Mouse (Mus musculus) forebrain, embryonic 10.5 days (tissue): ENCODE results near the gene Slc25a15. TPM values are rescaled to one million over a fixed set of nuclear protein-coding genes. Genes with fewer than 3 reads are reported as not detected.

Experiments
- DNase-seq: peaks from one replicate; pipeline ENCODE4 v3.0.0-alpha.2; 2017; ENCODE audit warnings: low spot score; ENCODE audit errors: extremely low spot score
- H3K27ac ChIP-seq: fragments of 300-500 bp; sonication (generic); 2 replicates; pipeline ENCODE4 v1.5.1; 2016; ENCODE audit warnings: mild to moderate bottlenecking
- H3K27me3 ChIP-seq: fragments of 300-500 bp; sonication (generic); 2 replicates; pipeline ENCODE4 v1.6.1; 2016; ENCODE audit warnings: mild to moderate bottlenecking; ENCODE audit not compliant: poor library complexity, severe bottlenecking
- H3K36me3 ChIP-seq: fragments of 300-500 bp; sonication (generic); replicated peaks from 2 replicates; pipeline ENCODE4 v1.6.1; 2016; ENCODE audit warnings: mild to moderate bottlenecking, moderate library complexity
- H3K4me1 ChIP-seq: fragments of 300-500 bp; sonication (generic); 2 replicates; pipeline ENCODE4 v1.6.1; 2016
- H3K4me3 ChIP-seq: fragments of 300-500 bp; sonication (generic); 2 replicates; pipeline ENCODE4 v1.5.1; 2016; ENCODE audit warnings: mild to moderate bottlenecking, moderate library complexity
- H3K9me3 ChIP-seq: fragments of 300-500 bp; sonication (generic); 2 replicates; pipeline ENCODE4 v1.6.1; 2016; ENCODE audit warnings: mild to moderate bottlenecking, moderate library complexity
- WGBS: fragments of 180-500 bp; shearing (Covaris S2); methylation state at CpG from one replicate; pipeline ENCODE4 v1.1.7; 2016; 5-methylcytosine and 5-hydroxymethylcytosine counted together
- polyA plus RNA-seq: library from polyadenylated mRNA; unstranded; fragments of >200 nt; fragmentation: Nextera tagmentation; extraction: Ambion mirVana; gene quantifications from 2 replicates; pipeline ENCODE4 v1.2.1, GENCODE M21; 2016

Slc25a15 gene
- 20.6 and 23.1 TPM in 2 replicates for polyA plus RNA-seq

DNA sequence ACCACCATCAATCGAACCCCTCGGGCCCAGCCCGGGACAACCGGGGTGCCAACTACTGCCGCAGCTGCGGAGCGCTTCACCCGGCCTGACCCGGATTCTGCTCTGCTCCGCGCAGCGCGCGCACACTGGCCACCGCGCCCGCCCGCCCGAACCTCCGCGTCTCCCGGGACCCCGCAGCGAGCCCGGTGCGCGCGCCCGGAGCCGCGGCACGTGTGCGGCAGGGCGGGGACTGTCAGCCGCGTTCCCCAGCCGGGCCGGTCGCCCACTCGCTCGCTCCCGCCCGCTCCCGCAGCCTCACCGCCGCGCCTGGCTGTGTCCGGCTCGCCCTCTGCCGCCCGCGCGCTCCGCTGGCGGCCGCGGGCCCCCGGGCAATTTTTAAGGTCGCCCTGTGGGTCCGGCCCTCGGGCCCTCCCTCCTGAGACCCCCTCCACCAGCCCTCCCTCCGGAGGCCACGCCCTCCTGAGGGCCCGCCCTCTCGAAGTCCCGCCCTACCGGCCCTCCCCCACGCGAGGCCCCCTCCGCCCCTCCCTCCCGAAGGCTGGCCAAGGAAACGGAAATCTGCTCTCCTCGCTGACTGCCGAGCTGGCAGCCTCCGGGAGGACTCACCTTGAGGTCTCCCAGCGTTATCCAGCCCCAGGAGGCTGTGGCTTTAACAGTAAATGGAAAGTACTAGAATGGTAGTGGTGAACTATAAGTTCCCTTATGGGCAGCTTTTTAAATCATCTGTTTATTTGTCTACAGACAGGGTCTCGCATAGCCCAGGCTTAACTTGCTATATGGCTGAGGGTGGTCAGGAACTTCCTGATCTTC is at the start of gene Slc25a15:
TSS of gene Slc25a15 (minus strand) at position 456 of the 810 bp plus-strand sequence.
- Histone ChIP-seq H3K4me1 (peaks cover 18% of the 10 kb centered on the region), H3K4me3 (peak within 1 kb of the TSS; percentile 81), H3K9me3 (no peaks in the 10 kb centered on the region), H3K27ac (peak within 1 kb of the TSS; percentile 88), H3K27me3 (peaks cover 7% of the 10 kb centered on the region; the same call in 1 of the 2 replicates), H3K36me3 (no peaks in the 10 kb centered on the region; the same call in none of the 2 replicates)
- DNase-seq: peak; percentile 90
- WGBS: under 1% methylated on average over 73 of the region's 77 CpGs

DNA sequence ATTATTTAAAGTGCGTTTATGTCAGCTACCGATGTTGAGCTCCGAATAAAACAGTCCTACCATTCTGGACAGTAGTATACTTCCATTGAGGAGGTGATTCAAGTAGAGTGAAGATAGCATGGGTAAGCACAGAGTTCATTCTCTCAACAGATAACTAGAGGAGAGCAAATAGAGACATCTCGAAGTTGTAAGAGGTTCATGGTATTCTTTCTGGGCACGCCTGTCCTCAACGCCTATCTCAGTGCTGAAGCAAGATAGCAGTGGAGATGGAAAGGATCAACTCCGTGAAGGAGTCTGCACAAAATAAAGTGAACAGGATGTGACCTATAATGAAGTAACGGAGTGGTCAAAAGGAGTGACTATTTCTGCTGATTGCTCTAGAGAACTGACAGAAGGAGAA is 13.6 kb upstream of the Slc25a15 start:
- H3K27me3 ChIP-seq: no peaks in the 10 kb centered on the region
- peak overlapping the region; percentile 90 for H3K27ac ChIP-seq
- peaks cover 16% of the 10 kb centered on the region for H3K4me1 ChIP-seq
- H3K9me3 ChIP-seq: no peaks in the 10 kb centered on the region
- H3K4me3 ChIP-seq: peak overlapping the region; percentile 85
- 31% methylated on average over 8 of the region's 8 CpGs for WGBS
- peaks cover 18% of the 10 kb centered on the region for H3K36me3 ChIP-seq
- DNase-seq: no peak

DNA sequence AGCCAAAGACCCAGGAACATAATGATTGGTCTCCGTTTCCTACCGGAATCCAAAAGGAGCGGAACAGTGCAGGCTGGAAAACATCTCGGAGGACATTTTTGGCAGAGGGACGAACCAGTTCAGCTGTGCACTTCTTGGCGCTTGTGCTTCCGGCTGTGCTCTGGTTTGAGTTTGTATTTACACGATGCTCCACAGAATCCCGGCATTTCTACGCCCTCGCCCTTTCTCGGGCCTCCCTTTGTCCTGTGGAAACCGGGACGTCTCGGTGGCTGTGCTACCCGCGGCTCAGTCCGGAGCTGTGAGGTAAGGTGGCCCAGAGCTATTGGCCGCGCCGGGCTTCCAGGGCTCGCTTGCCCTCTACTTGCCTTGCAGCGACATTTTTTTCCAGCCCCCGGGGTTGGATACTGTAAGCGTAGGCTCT is 12.9 kb upstream of the Slc25a15 start, which contains the start of gene Mrps31:
TSS of gene Mrps31 (plus strand) at position 80 of the 421 bp plus-strand sequence.
- no peaks in the 10 kb centered on the region for H3K9me3 ChIP-seq
- peak; percentile 83 for DNase-seq
- WGBS: under 1% methylated on average over 25 of the region's 25 CpGs
- peak within 1 kb of the TSS; percentile 90 for H3K27ac ChIP-seq
- peak within 1 kb of the TSS; percentile 85 for H3K4me3 ChIP-seq
- peaks cover 16% of the 10 kb centered on the region for H3K4me1 ChIP-seq
- peaks cover 12% of the 10 kb centered on the region for H3K36me3 ChIP-seq
- H3K27me3 ChIP-seq: no peaks in the 10 kb centered on the region

DNA sequence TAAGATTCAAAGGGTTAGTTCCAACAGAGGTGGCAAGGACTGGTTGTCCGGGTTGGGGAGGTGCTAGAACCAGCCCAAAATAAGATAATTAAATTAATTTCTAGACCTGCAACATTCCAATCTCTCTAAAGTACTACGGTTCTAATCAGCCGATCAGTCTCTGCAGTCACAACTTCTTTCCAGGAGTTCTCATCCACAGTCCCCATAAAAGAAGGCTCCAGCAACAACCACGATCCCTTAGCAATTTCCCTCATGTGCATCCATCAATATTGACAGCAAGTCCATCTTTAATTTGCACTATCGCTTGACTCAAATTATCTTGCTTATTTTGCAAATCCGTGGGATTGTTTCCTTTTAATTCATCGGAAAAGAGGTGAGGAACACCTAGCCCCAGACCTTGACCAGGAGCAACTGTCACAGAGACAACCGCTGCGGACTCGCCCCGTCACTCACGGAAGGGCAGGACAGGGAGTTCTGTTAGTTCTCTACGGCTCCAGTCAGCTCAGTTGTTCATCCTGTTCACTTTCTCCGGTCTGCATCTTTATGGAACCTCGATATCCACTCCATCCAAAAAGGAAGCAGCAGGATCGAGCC is 12.4 kb upstream of the Slc25a15 start:
- Histone ChIP-seq H3K27me3 (no peaks in the 10 kb centered on the region), H3K9me3 (no peaks in the 10 kb centered on the region), H3K4me1 (peaks cover 16% of the 10 kb centered on the region), H3K27ac (peak overlapping the region; percentile 90), H3K36me3 (peaks cover 7% of the 10 kb centered on the region), H3K4me3 (peak overlapping the region; percentile 85)
- WGBS: 18% methylated on average over 16 of the region's 16 CpGs
- no peak for DNase-seq

DNA sequence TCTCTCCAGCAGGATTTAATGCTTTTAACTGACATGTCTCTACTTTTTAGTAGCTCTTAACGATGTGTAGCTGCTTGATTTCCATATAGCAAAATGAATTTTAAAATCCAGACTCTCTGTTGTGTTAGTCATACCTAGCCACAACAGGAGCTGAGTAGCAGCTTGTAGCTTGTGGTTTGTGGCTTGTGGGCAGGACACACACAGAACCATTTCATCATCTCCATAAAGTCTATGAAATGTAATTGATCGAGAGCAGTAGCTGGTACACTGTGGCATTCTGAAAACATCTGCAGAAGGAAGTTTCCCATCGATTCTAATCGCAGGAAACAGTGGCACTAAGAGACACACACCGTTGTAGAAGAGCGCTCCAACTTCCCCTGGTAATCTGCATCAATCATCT is 7.3 kb upstream of the Slc25a15 start:
- Histone ChIP-seq H3K27ac (no peak overlapping the region), H3K36me3 (no peaks in the 10 kb centered on the region), H3K4me3 (no peak overlapping the region), H3K9me3 (no peaks in the 10 kb centered on the region), H3K27me3 (no peaks in the 10 kb centered on the region), H3K4me1 (peaks cover 5% of the 10 kb centered on the region)
- WGBS: 81% methylated on average over 6 of the region's 6 CpGs
- no peak for DNase-seq

DNA sequence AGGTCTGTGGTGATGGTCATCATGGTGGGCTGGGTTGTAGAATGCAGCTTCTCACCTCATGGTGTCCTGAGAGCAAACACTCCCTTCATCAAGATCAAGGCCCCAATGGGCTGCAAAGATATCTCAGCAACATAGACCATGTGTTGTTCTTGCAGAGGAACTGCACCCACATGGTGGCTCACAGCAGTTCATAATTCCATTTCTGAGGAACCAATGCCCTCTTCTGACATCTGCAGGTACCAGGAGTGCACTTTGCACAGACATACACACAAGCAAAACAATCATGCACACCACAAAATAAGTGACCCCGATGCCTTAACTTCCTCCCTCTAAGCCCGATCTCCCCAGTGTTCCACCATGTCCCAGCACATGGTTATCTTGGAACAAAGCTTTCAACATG is 4.8 kb upstream of the Slc25a15 start:
- DNase-seq: no peak
- no peaks in the 10 kb centered on the region for H3K27me3 ChIP-seq
- H3K27ac ChIP-seq: no peak overlapping the region
- peaks cover 6% of the 10 kb centered on the region for H3K4me1 ChIP-seq
- H3K9me3 ChIP-seq: no peaks in the 10 kb centered on the region
- no peak overlapping the region for H3K4me3 ChIP-seq
- WGBS: 91% methylated on average over 2 of the region's 2 CpGs
- H3K36me3 ChIP-seq: no peaks in the 10 kb centered on the region

DNA sequence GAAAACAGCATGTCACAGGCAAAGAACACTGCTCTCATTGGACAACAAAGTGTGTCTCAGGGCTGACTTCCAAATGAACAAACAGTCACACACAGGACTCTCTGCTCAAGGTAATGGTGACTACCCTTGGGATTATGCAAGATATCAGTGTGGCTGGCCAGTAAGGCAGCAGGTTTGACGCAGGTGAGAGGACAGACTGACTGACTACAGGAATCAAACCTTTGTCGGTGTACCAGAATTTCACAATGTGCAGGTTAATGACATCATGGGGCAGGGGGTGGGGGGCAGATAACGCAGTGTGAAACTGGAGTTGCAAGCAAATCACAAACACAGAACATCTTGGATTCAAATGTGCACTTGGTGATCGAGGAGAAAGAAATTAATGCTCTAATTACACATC is 2.2 kb upstream of the Slc25a15 start:
- Histone ChIP-seq H3K36me3 (no peaks in the 10 kb centered on the region), H3K27ac (no peak overlapping the region), H3K4me3 (no peak overlapping the region), H3K27me3 (peaks cover 7% of the 10 kb centered on the region; the same call in 1 of the 2 replicates), H3K9me3 (no peaks in the 10 kb centered on the region), H3K4me1 (peaks cover 18% of the 10 kb centered on the region)
- DNase-seq: no peak
- 91% methylated on average over 4 of the region's 4 CpGs for WGBS

DNA sequence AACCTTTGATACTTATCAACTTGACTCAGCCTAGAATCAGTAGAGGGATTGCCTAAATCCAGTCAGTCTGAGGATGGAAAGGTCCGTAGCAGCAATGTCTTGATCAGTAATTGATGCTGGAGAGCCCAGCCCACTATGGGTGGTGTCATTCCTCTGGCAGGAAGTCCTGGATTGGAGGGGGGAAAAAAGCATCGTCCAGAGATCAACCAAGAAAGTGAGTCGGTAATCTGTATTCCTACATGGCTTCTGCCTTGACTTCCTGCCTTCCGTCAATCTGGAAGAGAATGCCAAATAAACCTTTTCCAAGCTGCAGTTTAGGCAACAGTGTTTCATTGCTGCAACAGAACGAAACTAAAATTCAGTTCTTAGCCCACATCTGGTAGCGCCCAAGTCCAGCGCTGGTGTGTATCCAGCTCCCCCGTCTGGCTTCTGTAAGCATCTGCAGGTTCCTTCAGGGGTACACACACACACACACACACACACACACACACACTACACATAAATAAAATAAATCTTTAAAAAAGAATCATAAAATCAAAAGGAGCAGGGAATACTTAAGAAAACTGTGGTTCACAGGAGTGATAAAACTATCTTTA is 986 bp upstream of the Slc25a15 start:
- 89% methylated on average over 8 of the region's 8 CpGs for WGBS
- H3K9me3 ChIP-seq: no peaks in the 10 kb centered on the region
- peaks cover 7% of the 10 kb centered on the region; the same call in 1 of the 2 replicates for H3K27me3 ChIP-seq
- DNase-seq: no peak
- H3K4me1 ChIP-seq: peaks cover 18% of the 10 kb centered on the region
- H3K27ac ChIP-seq: peak overlapping the region; percentile 88; the same call in 1 of the 2 replicates
- H3K36me3 ChIP-seq: no peaks in the 10 kb centered on the region; the same call in none of the 2 replicates
- peak overlapping the region; percentile 81 for H3K4me3 ChIP-seq

DNA sequence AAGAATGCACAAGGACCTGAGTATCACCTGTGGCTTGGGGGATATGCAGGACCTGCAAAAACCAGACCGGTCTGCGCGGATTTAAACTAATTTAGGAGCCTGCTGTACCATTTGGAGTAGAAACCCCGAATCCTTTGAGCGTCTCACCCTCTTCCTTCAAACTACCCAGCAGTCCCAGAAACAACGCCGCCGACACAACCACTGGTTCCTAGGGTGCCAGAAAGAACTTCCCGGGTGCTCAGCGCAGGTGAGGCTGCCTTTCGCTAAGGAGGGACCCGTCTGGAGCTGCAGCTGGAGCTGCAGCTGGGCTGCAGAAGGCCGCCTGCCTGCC is 621 bp downstream of the Slc25a15 start:
- peaks cover 7% of the 10 kb centered on the region; the same call in 1 of the 2 replicates for H3K27me3 ChIP-seq
- H3K27ac ChIP-seq: peak overlapping the region; percentile 88
- 1% methylated on average over 13 of the region's 13 CpGs for WGBS
- H3K4me3 ChIP-seq: peak overlapping the region; percentile 81
- DNase-seq: no peak
- H3K4me1 ChIP-seq: peaks cover 18% of the 10 kb centered on the region
- H3K9me3 ChIP-seq: no peaks in the 10 kb centered on the region
- no peaks in the 10 kb centered on the region; the same call in none of the 2 replicates for H3K36me3 ChIP-seq

DNA sequence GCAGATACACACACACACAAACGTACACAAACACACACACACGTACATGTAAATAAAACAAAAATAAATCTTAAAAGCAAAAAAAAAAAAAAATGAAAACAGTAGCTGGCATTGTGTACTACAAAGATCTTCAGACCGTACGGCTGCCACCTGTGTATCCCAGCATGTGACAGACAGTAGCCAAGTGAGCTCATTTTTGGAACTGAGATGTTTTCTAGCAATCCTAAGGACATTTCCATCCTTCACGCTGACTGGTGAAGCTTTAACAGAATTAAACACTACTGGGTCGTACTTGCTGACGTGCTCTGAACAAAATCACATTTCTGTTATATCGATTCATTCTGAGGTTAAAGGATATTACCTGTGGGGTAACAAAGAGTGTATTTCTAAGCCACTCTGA is 3.1 kb downstream of the Slc25a15 start:
- H3K4me1 ChIP-seq: peaks cover 18% of the 10 kb centered on the region
- 96% methylated on average over 8 of the region's 8 CpGs for WGBS
- peaks cover 7% of the 10 kb centered on the region; the same call in 1 of the 2 replicates for H3K27me3 ChIP-seq
- H3K4me3 ChIP-seq: no peak overlapping the region
- H3K36me3 ChIP-seq: peaks cover 15% of the 10 kb centered on the region
- DNase-seq: no peak
- no peak overlapping the region for H3K27ac ChIP-seq
- H3K9me3 ChIP-seq: no peaks in the 10 kb centered on the region

DNA sequence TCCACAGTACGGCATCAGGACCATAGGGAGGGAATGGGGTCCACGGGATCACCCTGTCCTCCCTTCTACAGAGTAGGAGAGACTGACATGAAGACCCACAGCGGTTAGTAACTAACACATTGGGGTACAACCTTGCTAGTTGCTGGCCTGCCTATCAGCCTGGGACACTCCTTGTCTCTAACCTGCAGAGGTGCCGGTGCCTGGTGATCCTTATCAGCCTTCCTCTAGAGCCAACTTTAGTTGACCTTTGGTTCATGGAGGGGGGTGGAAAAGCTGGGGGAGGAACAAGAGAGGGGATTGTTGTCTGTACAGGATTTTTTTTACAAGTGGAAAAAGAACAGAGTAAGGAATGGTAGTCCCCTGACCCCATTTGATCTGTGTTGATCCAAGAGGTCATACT is 3.9 kb downstream of the Slc25a15 start:
- 85% methylated on average over 4 of the region's 4 CpGs for WGBS
- peaks cover 23% of the 10 kb centered on the region for H3K36me3 ChIP-seq
- peaks cover 18% of the 10 kb centered on the region for H3K4me1 ChIP-seq
- H3K4me3 ChIP-seq: no peak overlapping the region
- H3K9me3 ChIP-seq: no peaks in the 10 kb centered on the region
- DNase-seq: no peak
- H3K27ac ChIP-seq: no peak overlapping the region
- peaks cover 7% of the 10 kb centered on the region; the same call in 1 of the 2 replicates for H3K27me3 ChIP-seq

DNA sequence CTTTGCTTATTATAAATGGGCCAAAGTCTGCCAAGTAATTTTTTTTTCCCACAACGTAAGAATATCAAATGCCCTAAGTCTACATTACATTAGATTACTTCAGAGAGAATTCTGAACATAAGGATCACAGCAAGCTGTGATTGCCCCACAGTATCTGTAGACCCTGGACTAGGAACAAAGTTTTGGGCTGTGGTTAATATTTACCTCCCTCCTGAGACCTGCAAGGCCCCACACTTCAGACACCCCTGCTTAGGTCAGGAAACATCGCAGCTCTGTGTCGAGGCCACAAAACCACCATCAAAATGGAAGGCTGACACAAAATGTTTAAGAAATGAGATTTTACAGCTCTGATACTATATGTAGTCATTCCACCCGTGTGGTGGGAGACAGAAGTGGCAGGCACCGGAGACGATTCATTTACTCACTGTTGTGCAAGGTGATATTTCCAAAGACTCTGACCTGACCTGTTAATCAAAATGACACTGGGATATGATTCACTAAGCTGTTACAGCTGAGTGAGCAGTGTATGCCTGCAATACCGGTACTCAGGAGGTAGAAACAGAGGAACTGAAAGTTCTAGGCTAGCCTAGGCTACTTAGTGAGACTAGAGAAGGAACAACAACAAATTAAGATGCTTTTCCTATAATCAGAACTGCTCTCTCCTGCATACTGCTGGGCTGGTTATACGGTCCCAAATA is 7.5 kb downstream of the Slc25a15 start:
- no peak for DNase-seq
- Histone ChIP-seq H3K9me3 (no peaks in the 10 kb centered on the region), H3K27ac (no peak overlapping the region), H3K36me3 (peaks cover 54% of the 10 kb centered on the region), H3K4me1 (no peaks in the 10 kb centered on the region), H3K4me3 (no peak overlapping the region), H3K27me3 (no peaks in the 10 kb centered on the region)
- 93% methylated on average over 8 of the region's 8 CpGs for WGBS
